Mouse (Mus musculus) neural tube, embryonic 15.5 days (tissue): ENCODE data around the gene Crim1. TPM values are rescaled to one million over a fixed set of nuclear protein-coding genes. Genes with fewer than 3 reads are reported as not detected.
A peak's percentile ranks its signal among the peaks of the same experiment; 100 is the strongest.

Source experiments
- ATAC-seq: fragments of 200-750 bp; cut with Nextera tagmentation; 2 replicates; pipeline ENCODE4 v1.8.0; 2017; ENCODE audit warnings: mild to moderate bottlenecking, moderate TSS enrichment, moderate library complexity; ENCODE audit not compliant: low FRiP score
- H3K27ac ChIP-seq: fragments of 300-500 bp; sonication (generic); replicated peaks from 2 replicates; pipeline ENCODE4 v1.5.1; 2015; ENCODE audit warnings: mild to moderate bottlenecking, inconsistent platforms
- H3K27me3 ChIP-seq: fragments of 300-500 bp; sonication (generic); replicated peaks from 2 replicates; pipeline ENCODE4 v1.6.1; 2015; ENCODE audit warnings: inconsistent platforms
- H3K36me3 ChIP-seq: fragments of 300-500 bp; sonication (generic); 2 replicates; pipeline ENCODE4 v1.6.1; 2015; ENCODE audit warnings: inconsistent platforms
- H3K4me1 ChIP-seq: fragments of 300-500 bp; sonication (generic); 2 replicates; pipeline ENCODE4 v1.6.1; 2015; ENCODE audit warnings: inconsistent platforms
- H3K4me2 ChIP-seq: fragments of 300-500 bp; sonication (generic); 2 replicates; pipeline ENCODE4 v1.6.1; 2015; ENCODE audit warnings: inconsistent platforms, mild to moderate bottlenecking, moderate library complexity
- H3K4me3 ChIP-seq: fragments of 300-500 bp; sonication (generic); replicated peaks from 2 replicates; pipeline ENCODE4 v1.5.1; 2015; ENCODE audit warnings: mild to moderate bottlenecking, inconsistent platforms
- H3K9ac ChIP-seq: fragments of 300-500 bp; sonication (generic); replicated peaks from 2 replicates; pipeline ENCODE4 v1.6.1; 2015; ENCODE audit warnings: mild to moderate bottlenecking, inconsistent platforms
- H3K9me3 ChIP-seq: fragments of 300-500 bp; sonication (generic); replicated peaks from 2 replicates; pipeline ENCODE4 v1.6.1; 2016; ENCODE audit warnings: inconsistent platforms
- WGBS: fragments of 180-500 bp; shearing (Covaris S2); methylation state at CpG from one replicate; pipeline ENCODE4 v1.1.7; 2015; ENCODE audit warnings: mixed read lengths; 5-methylcytosine and 5-hydroxymethylcytosine counted together
- polyA plus RNA-seq: library from polyadenylated mRNA; unstranded; fragments of >200 nt; fragmentation: Nextera tagmentation; extraction: Ambion mirVana; gene quantifications from 2 replicates; pipeline ENCODE4 v1.2.1, GENCODE M21; 2015

Crim1 gene
- polyA plus RNA-seq, 1 experiment from 2014 or later = 15.8 TPM

DNA sequence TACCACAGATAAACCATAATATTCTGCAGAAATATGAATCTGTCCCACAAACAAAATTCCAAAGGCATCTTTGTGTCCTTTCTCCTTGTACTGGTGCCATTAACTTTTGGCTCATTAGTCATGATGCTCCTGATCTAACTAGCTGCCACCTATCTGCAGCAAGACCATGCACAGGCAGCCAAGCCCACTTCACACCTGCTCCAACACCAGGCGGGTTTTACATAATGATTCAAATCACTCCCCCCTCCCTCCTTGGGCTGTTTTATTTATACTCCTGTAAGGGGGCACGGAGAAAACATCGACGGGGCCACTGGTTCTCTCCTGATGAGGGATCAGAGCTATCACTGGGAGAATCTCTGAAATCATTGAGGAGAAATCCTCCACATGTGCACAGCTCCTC lies 1.2 kb upstream of the Crim1 start:
- no peaks in the 10 kb centered on the region for H3K27me3 ChIP-seq
- H3K9ac ChIP-seq = 0 out of 2 replicates have a peak overlapping the region, but pooled peaks have one; percentile 83
- peak overlapping the region; percentile 94 for H3K4me2 ChIP-seq
- ATAC-seq = no peak
- H3K27ac ChIP-seq = peak overlapping the region; percentile 94
- H3K4me3 ChIP-seq = peak overlapping the region; percentile 93
- H3K9me3 ChIP-seq = no peaks in the 10 kb centered on the region
- H3K4me1 ChIP-seq = peaks cover 27% of the 10 kb centered on the region
- 10% methylated on average over 4 of the region's 4 CpGs for WGBS
- H3K36me3 ChIP-seq = no peaks in the 10 kb centered on the region

DNA sequence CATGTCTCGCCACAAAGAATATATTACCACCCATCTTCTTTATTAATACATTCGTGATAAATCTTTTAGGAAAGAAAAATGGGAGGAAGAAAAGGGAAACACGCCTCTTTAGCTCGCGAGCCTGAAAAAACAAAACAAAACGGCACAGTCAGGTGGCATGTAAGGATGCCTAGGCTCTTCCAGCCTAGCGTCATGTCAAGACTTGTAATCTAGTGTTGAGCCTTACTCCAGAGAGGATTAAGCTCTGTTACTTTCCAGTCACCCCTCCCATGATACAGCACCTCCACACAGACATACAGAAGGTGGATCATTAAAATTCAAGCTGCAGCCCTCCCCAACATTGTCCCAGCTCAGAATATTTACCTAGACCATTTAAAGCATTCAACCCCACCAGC lies 820 bp upstream of the Crim1 start:
- H3K27me3 ChIP-seq = no peaks in the 10 kb centered on the region
- H3K9me3 ChIP-seq = no peaks in the 10 kb centered on the region
- H3K27ac ChIP-seq = peak overlapping the region; percentile 94
- WGBS = 2% methylated on average over 7 of the region's 7 CpGs
- peak overlapping the region; percentile 93 for H3K4me3 ChIP-seq
- H3K4me1 ChIP-seq = peaks cover 31% of the 10 kb centered on the region
- H3K9ac ChIP-seq = peak overlapping the region; percentile 83
- H3K4me2 ChIP-seq = peak overlapping the region; percentile 94
- H3K36me3 ChIP-seq = no peaks in the 10 kb centered on the region
- ATAC-seq = peak; percentile 15; the same call in 1 of the 2 replicates

DNA sequence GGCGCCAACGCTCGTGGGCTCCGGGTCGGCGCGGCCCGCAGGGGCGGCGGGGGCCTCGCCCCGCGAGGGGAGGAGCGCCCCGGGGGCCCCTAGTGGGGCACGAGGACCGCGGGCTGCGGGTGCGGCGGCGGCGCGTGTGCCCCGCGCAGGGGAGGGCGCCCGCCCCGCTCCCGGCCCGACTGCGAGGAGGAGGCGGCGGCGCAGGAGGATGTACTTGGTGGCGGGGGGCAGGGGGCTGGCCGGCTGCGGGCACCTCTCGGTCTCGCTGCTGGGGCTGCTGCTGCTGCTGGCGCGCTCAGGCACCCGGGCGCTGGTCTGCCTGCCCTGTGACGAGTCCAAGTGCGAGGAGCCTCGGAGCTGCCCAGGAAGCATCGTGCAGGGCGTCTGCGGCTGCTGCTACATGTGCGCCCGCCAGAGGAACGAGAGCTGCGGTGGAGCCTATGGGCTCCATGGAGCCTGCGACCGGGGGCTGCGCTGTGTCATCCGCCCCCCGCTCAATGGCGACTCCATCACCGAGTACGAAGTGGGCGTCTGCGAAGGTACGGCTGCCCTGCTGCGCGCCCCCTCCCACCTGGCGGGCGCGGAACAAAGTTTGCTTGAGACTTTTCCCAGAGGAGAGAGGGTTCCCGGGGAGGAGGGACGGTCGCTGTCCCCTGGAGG lies 643 bp downstream of the Crim1 start:
- peak overlapping the region; percentile 94 for H3K27ac ChIP-seq
- no peaks in the 10 kb centered on the region for H3K27me3 ChIP-seq
- H3K9me3 ChIP-seq = no peaks in the 10 kb centered on the region
- WGBS = under 1% methylated on average over 58 of the region's 73 CpGs
- H3K4me3 ChIP-seq = peak overlapping the region; percentile 93
- peak overlapping the region; percentile 94 for H3K4me2 ChIP-seq
- H3K4me1 ChIP-seq = peaks cover 42% of the 10 kb centered on the region
- no peaks in the 10 kb centered on the region for H3K36me3 ChIP-seq
- ATAC-seq = peak; percentile 55
- H3K9ac ChIP-seq = peak overlapping the region; percentile 83

DNA sequence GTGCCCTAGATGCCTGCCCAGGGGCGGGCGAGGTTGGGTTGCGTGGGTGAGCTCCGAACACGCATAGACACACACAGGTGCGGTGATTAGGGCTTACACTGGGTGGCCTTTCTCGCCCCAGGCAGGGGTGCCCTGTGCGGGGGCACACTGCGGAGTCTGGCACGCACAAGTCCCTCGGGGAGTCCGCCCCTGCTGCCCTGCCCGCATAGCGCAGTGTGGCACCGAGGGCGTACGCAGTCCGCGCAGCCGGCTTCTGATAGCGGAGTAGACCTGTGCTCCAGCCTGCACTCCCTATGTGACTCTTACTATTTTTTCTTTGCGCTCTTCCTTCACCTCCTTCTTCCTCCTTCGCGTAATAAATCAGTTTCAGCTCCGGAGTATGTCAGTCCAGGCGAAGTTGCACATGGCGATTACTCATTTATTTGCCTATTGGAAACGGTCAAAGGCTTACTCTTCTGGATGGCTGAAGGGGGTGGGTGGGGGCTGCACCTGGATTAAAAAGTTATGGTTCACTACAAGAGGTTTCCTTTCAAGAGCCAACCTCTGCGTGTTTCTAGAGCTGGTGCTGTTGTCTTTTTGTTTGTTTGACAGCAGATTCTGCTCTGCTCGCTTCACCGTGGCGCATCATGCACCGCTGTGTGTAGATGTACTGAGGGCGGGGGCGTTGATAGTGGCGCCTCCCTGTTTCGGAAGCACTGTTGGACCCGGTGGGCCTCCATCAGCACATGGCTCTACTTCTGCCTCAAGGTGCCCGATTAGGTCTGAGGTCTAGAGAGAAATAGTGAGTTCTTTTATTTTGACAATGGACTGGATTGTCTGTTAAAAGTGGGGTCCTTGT lies 1.4 kb downstream of the Crim1 start:
- ATAC-seq = peak; percentile 65
- Histone ChIP-seq H3K9me3 (no peaks in the 10 kb centered on the region), H3K36me3 (no peaks in the 10 kb centered on the region), H3K27me3 (no peaks in the 10 kb centered on the region), H3K4me3 (peak overlapping the region; percentile 93), H3K4me2 (peak overlapping the region; percentile 94), H3K4me1 (peaks cover 47% of the 10 kb centered on the region), H3K9ac (peak overlapping the region; percentile 83), H3K27ac (peak overlapping the region; percentile 94)
- WGBS = under 1% methylated on average over 39 of the region's 39 CpGs

DNA sequence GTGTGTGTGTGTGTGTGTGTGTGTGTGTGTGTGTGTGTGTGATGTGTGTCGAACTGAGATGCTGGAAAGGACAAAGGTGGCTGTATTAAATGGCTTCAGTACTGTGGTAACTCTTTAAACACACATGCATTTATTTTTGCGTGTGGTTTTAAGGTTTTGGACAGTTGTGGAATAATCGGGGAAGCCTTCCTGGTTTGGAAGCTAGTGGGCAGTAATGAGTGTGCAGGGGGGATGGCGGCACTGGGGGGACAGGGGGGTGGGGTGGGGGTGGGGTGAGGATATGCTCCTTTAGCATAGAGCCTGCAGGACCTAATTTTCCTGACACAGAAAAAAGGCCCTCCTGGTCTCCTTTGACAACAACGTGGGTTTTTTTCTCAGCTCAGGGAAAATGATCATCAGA lies 2.2 kb downstream of the Crim1 start:
- no peaks in the 10 kb centered on the region for H3K27me3 ChIP-seq
- peak overlapping the region; percentile 93 for H3K4me3 ChIP-seq
- H3K4me1 ChIP-seq = peaks cover 55% of the 10 kb centered on the region
- WGBS = 4% methylated on average over 5 of the region's 5 CpGs
- H3K4me2 ChIP-seq = peak overlapping the region; percentile 94
- H3K27ac ChIP-seq = peak overlapping the region; percentile 94
- ATAC-seq = no peak
- no peaks in the 10 kb centered on the region for H3K9me3 ChIP-seq
- H3K36me3 ChIP-seq = no peaks in the 10 kb centered on the region
- H3K9ac ChIP-seq = peak overlapping the region; percentile 83

DNA sequence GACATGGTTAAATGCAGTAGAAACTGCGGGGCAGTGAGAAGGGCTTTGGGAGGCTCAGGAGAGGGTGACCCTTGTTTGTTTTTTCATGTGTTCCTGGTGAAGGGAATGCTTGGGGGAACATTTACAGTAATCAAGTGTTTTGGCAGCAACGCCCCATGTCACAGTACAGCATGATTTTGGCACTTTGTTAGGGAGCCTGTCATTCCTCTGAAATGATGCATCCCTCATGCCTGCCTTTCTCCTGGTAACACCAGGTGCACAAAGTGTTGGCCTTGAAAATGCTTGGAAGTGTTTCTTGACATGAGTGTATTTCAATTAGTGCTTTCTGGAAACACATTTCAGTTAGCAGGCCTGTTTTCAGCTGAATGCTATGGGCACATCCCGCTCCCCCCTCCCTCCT lies 2.7 kb downstream of the Crim1 start:
- peaks cover 57% of the 10 kb centered on the region for H3K4me1 ChIP-seq
- H3K9ac ChIP-seq = peak overlapping the region; percentile 41
- WGBS = 32% methylated on average over 3 of the region's 3 CpGs

DNA sequence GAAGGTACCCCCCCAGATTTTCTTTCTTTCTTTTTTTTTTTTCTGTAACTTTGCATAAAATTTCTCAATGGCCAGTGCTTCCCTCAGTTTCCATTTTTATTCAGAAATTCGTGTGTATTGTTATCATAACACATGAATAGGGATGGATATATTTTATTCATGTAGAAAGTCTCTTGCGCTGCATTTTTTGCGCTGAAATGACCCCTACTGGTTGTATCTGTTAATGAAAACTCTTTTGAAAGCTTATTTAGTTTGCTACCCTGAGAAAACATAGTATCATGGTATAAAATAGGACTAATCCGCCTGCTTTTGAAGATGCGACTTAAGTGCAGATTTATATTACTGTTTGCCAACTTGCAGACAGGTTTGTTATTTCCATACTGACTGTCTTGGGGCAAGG lies 3.4 kb downstream of the Crim1 start:
- Histone ChIP-seq H3K27ac (no peak overlapping the region), H3K4me1 (peaks cover 60% of the 10 kb centered on the region), H3K27me3 (no peaks in the 10 kb centered on the region), H3K36me3 (no peaks in the 10 kb centered on the region), H3K4me3 (peak overlapping the region; percentile 93), H3K4me2 (peak overlapping the region; percentile 94), H3K9me3 (no peaks in the 10 kb centered on the region), H3K9ac (peak overlapping the region; percentile 17; the same call in 1 of the 2 replicates)
- WGBS = 42% methylated on average over 5 of the region's 5 CpGs
- ATAC-seq = no peak

More for the DNA sequence above, 2.7 kb downstream of the Crim1 start:
- ATAC-seq = no peak
- no peaks in the 10 kb centered on the region for H3K27me3 ChIP-seq
- H3K4me3 ChIP-seq = peak overlapping the region; percentile 93
- H3K27ac ChIP-seq = peak overlapping the region; percentile 37
- H3K9me3 ChIP-seq = no peaks in the 10 kb centered on the region
- H3K36me3 ChIP-seq = no peaks in the 10 kb centered on the region
- peak overlapping the region; percentile 94 for H3K4me2 ChIP-seq

DNA sequence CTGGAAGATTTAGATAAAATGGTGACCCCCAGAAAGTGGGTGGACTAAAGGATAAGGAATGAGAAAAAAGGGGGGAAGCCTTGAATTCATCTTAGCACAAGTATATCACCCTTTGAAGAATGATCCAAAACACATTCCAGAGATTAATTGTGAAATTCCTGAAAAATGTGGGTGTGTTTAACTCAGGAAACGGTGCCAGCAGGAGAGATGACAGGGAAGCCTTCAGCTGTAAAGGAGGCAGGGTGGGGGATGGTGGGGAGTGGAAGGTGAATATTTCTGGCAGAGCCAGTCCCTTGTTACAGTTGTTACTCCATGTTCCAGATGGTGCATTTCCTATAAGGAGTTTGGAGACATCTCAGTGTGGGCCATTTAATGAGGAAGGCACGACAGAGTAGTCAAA lies 6.4 kb downstream of the Crim1 start:
- Histone ChIP-seq H3K27me3 (no peaks in the 10 kb centered on the region), H3K36me3 (no peaks in the 10 kb centered on the region), H3K4me3 (no peak overlapping the region), H3K9ac (no peak overlapping the region), H3K27ac (no peak overlapping the region), H3K9me3 (no peaks in the 10 kb centered on the region), H3K4me2 (0 out of 2 replicates have a peak overlapping the region, but pooled peaks have one; percentile 6), H3K4me1 (peaks cover 55% of the 10 kb centered on the region)
- no peak for ATAC-seq
- 34% methylated on average over 2 of the region's 2 CpGs for whole genome bisulfite sequencing

DNA sequence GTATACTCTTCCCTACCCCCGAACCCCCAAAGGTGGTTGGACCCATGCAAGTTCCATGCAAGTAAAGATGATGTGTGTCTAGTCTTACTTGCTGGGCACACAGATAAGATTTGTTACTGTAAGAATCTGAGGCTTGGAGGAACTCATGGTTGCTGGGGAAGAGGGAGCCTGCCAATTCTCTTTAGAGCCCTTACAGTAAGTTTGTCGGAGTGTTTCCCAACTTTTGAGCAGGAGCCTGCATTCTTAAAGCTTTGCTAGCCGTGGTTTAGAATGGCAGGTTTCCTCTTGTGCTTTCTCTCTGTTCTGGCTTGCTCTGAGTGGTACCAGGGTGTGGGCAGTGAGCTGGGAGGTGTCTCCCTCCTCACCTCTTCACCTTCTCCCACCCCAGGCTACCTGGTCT lies 7.2 kb downstream of the Crim1 start:
- Histone ChIP-seq H3K4me1 (peaks cover 46% of the 10 kb centered on the region), H3K4me3 (no peak overlapping the region), H3K4me2 (no peak overlapping the region), H3K27me3 (no peaks in the 10 kb centered on the region), H3K27ac (no peak overlapping the region), H3K9me3 (no peaks in the 10 kb centered on the region), H3K36me3 (no peaks in the 10 kb centered on the region), H3K9ac (no peak overlapping the region)
- no peak for ATAC-seq
- WGBS = 88% methylated on average over 3 of the region's 3 CpGs

DNA sequence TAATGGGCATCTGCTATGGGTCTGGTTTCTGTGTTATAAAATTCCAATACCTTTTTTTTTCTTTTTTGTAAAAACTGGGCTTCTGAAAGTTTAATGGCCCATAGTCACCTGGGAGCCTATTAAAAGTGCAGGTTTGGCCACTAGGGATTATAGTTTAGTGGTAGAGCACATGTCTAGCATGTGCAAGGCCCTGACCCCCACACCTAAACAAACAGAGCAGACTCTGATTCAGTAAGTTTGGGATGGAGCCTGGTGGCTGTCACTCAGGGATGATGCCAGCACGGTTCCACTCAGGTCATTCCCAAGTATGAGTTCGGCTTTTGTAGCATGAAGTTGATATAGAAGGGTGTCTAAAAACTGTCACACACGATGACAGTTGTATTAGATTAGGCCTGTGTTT lies 8.8 kb downstream of the Crim1 start:
- no peak overlapping the region for H3K4me3 ChIP-seq
- ATAC-seq = no peak
- H3K9me3 ChIP-seq = no peaks in the 10 kb centered on the region
- no peak overlapping the region for H3K9ac ChIP-seq
- no peaks in the 10 kb centered on the region for H3K36me3 ChIP-seq
- 88% methylated on average over 3 of the region's 3 CpGs for WGBS
- H3K4me2 ChIP-seq = no peak overlapping the region
- peaks cover 43% of the 10 kb centered on the region for H3K4me1 ChIP-seq
- H3K27me3 ChIP-seq = no peaks in the 10 kb centered on the region
- no peak overlapping the region for H3K27ac ChIP-seq

DNA sequence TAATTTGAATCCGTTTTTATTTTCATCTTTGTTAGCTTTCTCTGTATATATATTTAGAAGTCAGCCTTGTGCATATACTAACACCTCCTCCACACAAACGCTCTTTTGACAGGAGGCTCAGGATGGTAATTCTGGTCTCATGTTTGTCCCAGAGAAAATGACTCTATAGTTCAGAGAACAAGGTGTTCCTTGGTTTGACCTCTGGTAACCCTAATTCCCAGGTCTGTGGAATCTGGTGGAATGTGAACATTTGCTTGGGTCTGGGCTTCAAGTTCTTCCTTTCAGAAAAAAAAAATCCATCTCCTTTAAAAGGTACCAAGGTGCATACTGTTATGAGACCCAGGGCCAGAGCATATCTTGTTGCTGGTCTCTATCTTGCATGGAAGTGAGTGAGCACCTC lies 9.6 kb downstream of the Crim1 start:
- WGBS = 92% methylated on average over 2 of the region's 2 CpGs
- Histone ChIP-seq H3K9me3 (no peaks in the 10 kb centered on the region), H3K36me3 (no peaks in the 10 kb centered on the region), H3K4me2 (no peak overlapping the region), H3K4me1 (peaks cover 36% of the 10 kb centered on the region), H3K9ac (no peak overlapping the region), H3K27me3 (no peaks in the 10 kb centered on the region), H3K27ac (no peak overlapping the region), H3K4me3 (no peak overlapping the region)
- no peak for ATAC-seq

DNA sequence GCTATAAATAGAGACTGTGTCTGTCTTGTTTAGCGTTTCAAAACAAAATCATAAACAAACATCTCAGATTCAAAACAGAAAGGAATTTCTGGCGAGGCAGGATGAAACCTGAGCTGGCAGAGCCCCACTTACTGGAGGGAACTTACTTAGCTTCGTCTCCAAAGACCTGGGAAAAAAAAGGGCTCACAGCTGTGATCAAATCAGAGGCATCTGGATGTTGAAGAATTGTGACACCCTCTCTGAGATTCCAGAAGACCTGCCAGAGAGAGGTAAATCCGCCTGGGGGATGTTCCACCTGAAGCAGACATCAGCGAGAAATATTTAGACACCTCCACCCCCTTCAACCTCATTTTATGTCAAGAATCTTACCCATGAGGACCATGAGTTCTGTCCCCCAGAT lies 11.8 kb downstream of the Crim1 start:
- H3K27me3 ChIP-seq = no peaks in the 10 kb centered on the region
- no peak overlapping the region for H3K4me2 ChIP-seq
- H3K27ac ChIP-seq = no peak overlapping the region
- H3K9ac ChIP-seq = no peak overlapping the region
- H3K36me3 ChIP-seq = no peaks in the 10 kb centered on the region
- ATAC-seq = no peak
- H3K9me3 ChIP-seq = no peaks in the 10 kb centered on the region
- peaks cover 24% of the 10 kb centered on the region for H3K4me1 ChIP-seq
- 74% methylated on average over 5 of the region's 5 CpGs for whole genome bisulfite sequencing
- no peak overlapping the region for H3K4me3 ChIP-seq
